Mouse (Mus musculus) cerebellum, adult 2 months (tissue): ENCODE results near the gene Fkbp5.

Experiments used
- CTCF ChIP-seq: fragments of 200-500 bp; IDR thresholded peaks from 2 replicates; pipeline ENCODE4 v1.5.1; 2011; ENCODE audit warnings: low read depth, mild to moderate bottlenecking, control low read depth, low read length, moderate library complexity, borderline replicate concordance; ENCODE audit not compliant: insufficient read depth
- POLR2A ChIP-seq: fragments of 200-500 bp; IDR thresholded peaks from 2 replicates; pipeline ENCODE4 v1.6.1; 2011; ENCODE audit warnings: low read length, control low read depth, borderline replicate concordance; ENCODE audit not compliant: insufficient read depth

DNA sequence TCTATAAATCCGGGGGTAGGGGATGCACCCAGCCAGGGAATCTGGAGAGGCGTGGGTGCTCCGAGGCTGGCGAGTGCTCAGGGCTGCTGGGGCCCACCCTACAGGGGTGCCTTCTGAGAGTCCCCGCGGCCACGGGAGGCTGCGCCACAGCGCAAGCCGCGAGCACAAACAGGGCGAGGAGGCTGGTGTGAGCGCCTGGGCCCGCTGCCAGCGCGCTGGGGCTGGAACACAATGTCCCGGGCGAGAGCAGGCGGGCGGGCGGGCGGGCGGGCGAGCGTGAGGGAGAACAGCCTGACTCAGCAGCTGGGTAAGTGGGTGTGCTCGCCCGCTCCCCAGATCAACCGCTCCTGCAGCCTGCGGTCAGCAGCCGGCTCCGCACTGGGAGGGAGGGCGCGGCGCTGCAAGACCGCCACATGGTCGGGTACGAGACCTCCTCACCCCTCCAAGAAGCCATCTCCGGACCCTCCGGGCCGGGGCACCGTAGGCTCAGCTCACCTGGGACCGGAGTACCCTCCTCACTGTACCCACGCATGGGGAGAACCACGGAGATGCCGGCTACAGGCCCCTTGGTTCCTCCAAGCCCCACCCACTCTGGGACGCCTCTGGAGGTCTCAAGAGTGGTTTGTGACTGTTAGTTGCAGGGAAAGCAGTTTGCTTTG, 758 bp upstream of the Fkbp5 start:
- TF ChIP-seq CTCF (no peak), POLR2A (no peak)
